Mouse (Mus musculus): ENCODE measurements around the gene Pitpnb.
A peak's percentile ranks its signal among the peaks of the same experiment; 100 is the strongest.

Pitpnb gene

DNA sequence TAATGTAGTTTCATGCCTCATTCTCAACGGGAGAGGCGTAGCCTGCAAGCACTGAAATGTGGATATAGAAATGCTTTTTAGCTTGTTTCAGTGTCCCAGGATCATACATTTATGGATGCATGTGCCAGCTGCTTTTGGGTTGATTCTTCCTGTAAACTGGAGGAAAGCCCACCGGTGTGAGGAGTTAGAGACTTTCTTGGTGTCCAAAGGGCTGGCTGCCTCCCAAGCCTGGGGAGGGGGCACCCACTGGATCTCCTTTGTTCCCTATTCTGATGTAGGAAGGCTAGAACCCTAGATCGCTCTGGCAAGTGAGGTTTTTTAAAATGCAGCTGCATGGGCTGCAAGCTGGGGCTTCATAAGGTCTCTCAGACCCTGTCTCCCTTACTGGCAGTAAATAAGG lies 93.1 kb downstream of the Pitpnb start:
- no peak for DNase-seq

DNA sequence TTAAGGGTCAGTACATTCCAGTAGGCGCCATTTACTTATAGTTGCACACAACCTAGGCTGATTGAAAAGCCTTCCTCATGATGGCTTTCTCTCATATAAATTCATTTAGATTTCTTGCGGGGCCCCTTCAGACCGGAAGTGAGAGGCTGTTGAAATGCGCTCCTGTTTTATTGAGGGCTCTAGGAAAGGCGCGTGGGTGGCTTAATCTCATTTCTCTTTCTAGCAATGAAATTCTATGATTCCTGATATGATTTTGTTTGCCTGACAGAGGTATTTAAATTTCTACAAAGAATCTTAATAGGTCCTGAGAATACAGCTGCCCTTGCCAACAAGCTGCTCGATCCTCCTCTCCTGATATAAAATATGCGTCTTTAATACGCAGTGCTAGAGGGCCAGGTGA lies 95.2 kb downstream of the Pitpnb start:
- DNase-seq: no peak

DNA sequence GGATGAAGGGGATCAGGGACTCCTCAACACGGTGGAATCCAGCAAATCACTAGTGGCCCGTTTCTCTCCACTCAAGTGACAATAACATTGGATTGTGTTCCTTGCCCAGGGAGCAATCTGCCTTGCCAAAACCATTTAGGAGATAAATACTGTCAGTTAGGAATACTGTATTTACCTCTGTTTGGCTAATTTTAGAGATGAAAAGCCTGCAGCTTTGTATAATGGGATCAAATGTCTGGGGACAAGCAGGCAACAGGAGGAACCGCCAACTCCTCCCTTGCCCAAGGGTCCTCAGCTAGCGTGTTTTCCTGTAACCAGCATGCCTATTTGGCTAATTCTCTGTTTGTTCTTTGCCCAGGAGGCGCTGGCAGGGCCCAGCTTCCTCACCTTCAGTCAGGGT lies 95.7 kb downstream of the Pitpnb start:
- no peak for DNase-seq

DNA sequence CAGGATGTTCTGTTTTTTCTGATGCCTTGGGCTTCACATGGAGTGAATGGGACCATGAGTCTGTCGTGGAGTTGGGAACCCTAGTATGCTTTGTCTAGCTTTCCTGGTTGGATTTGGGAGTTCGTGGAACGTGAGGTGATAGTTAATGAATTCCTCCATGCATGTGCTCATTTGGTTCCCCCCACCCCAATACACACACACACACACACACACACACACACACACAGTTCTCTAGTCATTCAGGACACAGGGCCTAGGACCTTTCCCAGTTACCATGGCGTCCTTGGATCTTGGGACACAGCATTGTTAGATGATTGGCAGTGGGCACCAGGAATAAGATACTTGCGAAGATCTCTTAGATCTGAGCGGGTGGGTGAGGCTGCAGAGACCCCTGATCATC lies 98.3 kb downstream of the Pitpnb start:
- DNase-seq: no peak

DNA sequence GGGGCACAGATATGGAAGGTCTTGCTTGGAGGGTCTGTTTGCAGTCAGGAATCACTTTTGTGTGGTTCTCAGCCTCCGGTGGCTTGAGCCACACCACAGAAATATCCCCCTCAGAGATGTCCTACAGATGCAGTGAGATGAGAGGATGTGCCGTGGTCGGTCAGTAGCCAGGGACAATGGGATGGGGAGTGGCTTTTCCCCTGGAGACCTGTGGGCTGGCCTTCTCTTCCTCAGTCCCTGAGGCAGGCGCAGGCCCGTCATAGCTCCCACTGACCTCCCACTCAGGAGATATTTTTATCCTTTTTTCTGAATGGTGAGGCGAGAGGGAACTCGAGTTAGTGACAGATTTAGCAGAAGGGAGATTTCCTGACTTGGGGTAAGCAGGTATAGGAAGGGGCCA lies 99.2 kb downstream of the Pitpnb start:
- no peak for DNase-seq

DNA sequence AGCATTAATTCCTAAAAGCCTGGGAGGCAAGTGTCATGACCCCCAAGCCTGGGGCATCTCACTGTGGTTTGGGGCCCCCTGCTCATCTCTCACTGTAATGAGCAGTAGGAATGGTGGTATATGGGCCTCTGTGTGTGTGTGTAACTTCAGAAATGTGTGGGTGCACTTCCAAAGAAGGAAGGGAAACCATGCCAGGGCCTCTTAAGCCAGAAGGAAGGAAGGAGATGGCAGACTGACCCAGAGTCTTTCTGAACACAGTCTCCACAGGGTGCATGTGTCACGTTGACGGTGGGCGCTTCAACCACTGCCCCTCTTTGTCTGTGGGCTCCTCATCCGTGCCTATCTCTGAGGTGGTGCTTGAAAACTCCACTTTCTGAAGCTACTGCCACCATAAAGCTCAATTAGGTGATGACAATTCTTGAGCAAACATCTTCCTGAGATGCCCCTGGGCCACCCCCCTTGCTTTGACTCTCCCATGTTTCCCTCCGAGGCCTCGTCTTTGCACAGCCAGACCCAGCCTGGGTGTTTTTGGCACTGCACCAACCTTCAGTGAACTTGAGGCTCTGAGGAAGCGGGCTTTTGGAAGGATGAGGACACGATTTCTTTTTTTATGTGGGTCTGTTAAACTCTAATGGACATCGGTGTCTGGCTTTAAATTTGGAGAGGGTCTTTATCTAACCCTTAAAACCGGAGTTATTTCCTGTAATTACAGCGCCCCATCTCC lies 100.6 kb downstream of the Pitpnb start:
- no peak for DNase-seq

DNA sequence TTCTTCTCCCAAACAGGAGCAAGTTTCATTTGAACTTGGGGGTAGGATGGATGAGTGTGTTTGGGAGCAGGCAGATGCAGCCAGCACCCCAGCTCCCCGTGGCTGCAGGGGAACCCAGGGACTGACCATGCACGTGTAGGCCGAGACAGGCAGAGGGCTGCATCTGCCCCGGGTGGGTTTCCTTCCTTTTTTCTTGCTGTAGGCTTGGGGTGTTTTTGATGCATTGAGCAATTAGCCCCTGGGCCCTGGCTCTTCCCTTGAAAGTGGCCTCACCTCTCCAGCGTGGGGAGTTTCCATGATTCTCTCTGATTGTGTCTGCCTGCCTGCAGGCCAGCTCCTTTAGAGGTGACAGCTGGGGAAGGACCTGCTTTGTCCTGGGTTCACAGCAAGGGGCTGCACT lies 102.3 kb downstream of the Pitpnb start:
- DNase-seq: no peak

DNA sequence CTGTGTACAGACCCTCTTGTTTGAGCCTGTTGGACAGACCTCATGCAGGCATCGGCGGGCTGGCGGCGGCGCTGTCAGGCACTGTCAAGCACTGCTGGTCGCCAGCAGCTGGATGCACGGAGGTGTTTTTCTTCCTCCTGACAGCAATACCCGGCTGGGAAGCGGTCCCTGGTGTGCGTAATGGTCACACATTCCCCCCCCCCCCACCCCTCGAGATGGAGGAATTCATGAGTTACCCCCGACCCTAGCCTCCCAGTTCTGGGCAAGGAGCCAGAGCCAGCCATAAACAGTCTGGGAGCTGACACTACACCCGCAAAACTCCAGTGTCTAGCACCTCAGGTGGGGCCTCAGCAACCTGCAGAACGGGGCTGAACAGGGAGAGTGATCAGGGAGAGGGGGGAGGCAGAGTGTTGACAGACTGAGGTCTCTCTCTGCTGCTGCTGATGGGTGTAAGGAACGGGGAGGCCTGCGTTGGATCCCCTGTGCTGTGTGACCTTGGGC lies 103.8 kb downstream of the Pitpnb start:
- DNase-seq: no peak

DNA sequence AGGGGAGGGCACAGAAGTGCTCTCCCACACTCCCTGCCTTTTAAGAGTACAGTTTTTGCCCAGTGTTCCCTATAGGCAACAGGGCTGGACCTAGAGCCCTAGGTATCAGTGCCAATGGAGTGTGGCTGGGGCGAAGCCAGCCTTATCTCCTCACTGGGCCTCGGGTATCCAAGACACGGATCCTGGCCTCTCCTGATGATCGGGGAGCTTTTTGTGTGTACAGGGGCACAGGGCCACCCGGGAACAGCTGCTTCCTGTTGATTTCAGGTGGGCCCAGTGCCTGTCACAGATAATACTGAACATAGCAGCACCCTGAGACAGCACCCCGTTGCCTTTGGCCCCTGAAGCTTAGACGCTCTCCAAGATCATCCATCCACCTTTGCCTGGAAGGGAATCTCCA lies 105.7 kb downstream of the Pitpnb start:
- no peak for DNase-seq

DNA sequence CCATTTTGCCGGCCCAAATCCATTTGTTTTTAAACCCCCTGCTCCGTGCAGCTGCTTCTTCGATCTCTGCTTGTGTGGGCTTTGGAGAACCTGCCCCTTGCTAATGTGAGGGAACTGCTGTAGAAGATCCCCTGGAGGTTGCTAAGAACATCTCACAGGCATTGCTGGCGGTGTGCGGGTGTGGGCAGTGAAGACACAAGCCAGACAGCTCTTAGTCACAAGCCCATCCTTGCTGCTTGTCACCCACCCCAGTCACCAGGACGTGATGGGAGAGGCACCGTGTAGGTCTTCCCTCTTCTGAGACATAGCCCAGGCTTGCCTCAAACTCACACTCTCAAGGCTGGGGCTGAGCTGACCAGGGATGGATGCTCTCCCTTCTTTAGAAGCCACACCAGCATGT lies 106.6 kb downstream of the Pitpnb start:
- DNase-seq: peak; percentile 77

Measured in right cerebral cortex, adult 18-20 months (tissue).